In genomic region chr13:11563224-11564024, GRCm38 (mm10) we compare ENCODE assay signal across 8 mouse cellular contexts.
A peak's percentile ranks its signal among the peaks of the same experiment; 100 is the strongest.
DNase-seq lines count a peak whose midpoint lies in the region; ATAC-seq lines count a peak whose summit lies in the region.

No protein-coding gene starts in this region.

- H3K4me3 ChIP-seq in forebrain, embryonic 16.5 days (replicated peaks; ENCODE audit: low read length), result no peak overlapping the region
- H3K4me3 ChIP-seq in intestine, embryonic 14.5 days (ENCODE audit: low read depth, low read length), result no peak overlapping the region
- no peak overlapping the region for H3K4me3 ChIP-seq in midbrain, embryonic 10.5 days

- peak; percentile 89 for ATAC-seq in forebrain, embryonic 16.5 days
- peak; percentile 69; the same call in 1 of the 2 replicates for ATAC-seq in intestine, embryonic 14.5 days (replicated peaks; ENCODE audit: low FRiP score, low TSS enrichment, low read depth)
- ATAC-seq in megakaryocyte-erythroid progenitor cell, adult 5-6 weeks (replicated peaks; ENCODE audit: low FRiP score, low TSS enrichment, poor library complexity, severe bottlenecking), result no peak

- no peak overlapping the region for H3K27ac ChIP-seq in forebrain, embryonic 16.5 days (ENCODE audit: low read length)
- no peak overlapping the region for H3K27ac ChIP-seq in intestine, embryonic 14.5 days (ENCODE audit: low read depth)
- H3K27ac ChIP-seq in midbrain, embryonic 10.5 days (replicated peaks), result no peak overlapping the region

- no peaks in the 10 kb centered on the region for H3K36me3 ChIP-seq in forebrain, embryonic 16.5 days (ENCODE audit: control insufficient read depth, insufficient read depth)
- H3K36me3 ChIP-seq in intestine, embryonic 14.5 days (ENCODE audit: control insufficient read depth, insufficient read depth, low read length), result no peaks in the 10 kb centered on the region
- H3K36me3 ChIP-seq in midbrain, embryonic 10.5 days, result no peaks in the 10 kb centered on the region

- no peak overlapping the region for H3K4me2 ChIP-seq in forebrain, embryonic 16.5 days (ENCODE audit: low read length)
- H3K4me2 ChIP-seq in intestine, embryonic 14.5 days (ENCODE audit: low read length), result no peak overlapping the region

- H3K27me3 ChIP-seq in forebrain, embryonic 16.5 days (replicated peaks; ENCODE audit: control insufficient read depth, insufficient read depth, low read length), result no peaks in the 10 kb centered on the region
- no peaks in the 10 kb centered on the region for H3K27me3 ChIP-seq in intestine, embryonic 14.5 days (replicated peaks; ENCODE audit: control insufficient read depth, insufficient read depth, low read length)
- no peaks in the 10 kb centered on the region for H3K27me3 ChIP-seq in midbrain, embryonic 10.5 days (ENCODE audit: low read depth, poor library complexity, severe bottlenecking)

- H3K4me1 ChIP-seq in forebrain, embryonic 16.5 days (replicated peaks; ENCODE audit: control insufficient read depth, insufficient read depth, low read length), result no peaks in the 10 kb centered on the region
- no peaks in the 10 kb centered on the region for H3K4me1 ChIP-seq in intestine, embryonic 14.5 days (replicated peaks; ENCODE audit: control insufficient read depth, insufficient read depth, low read length)
- H3K4me1 ChIP-seq in midbrain, embryonic 10.5 days, result 0 out of 2 replicates have a peak, but pooled peaks cover 3% of the 10 kb centered on the region

- peak; percentile 59 for DNase-seq in Muller cell, postnatal 12 days (ENCODE audit: inconsistent ontology term)
- DNase-seq in c-Kit-positive CD71-positive TER-119-positive erythroid progenitor cells, embryonic 14.5 days (ENCODE audit: low spot score), result peak; percentile 0
- DNase-seq in intestine, embryonic 14.5 days (ENCODE audit: low spot score), result peak; percentile 79
- peak; percentile 36 to 55 for DNase-seq in left cerebral cortex, adult 8-10 months (ENCODE audit: low spot score in 2 of 2)
- peak; percentile 42 for DNase-seq in midbrain, embryonic 10.5 days (ENCODE audit: low spot score)
- peak; percentile 1 for DNase-seq in skeletal muscle tissue, adult 2 months (ENCODE audit: low read depth, low spot score)

- H3K9ac ChIP-seq in forebrain, embryonic 16.5 days (replicated peaks; ENCODE audit: low read depth, low read length), result no peak overlapping the region
- H3K9ac ChIP-seq in intestine, embryonic 14.5 days (ENCODE audit: low read length), result no peak overlapping the region

- no peaks in the 10 kb centered on the region for H3K9me3 ChIP-seq in forebrain, embryonic 16.5 days (ENCODE audit: control insufficient read depth, low read length)
- H3K9me3 ChIP-seq in intestine, embryonic 14.5 days (ENCODE audit: control insufficient read depth, low read length), result no peaks in the 10 kb centered on the region
- H3K9me3 ChIP-seq in midbrain, embryonic 10.5 days (replicated peaks), result no peaks in the 10 kb centered on the region

- WGBS in forebrain, embryonic 16.5 days, result 35% methylated on average over 1 of the region's 1 CpGs
- WGBS in intestine, embryonic 14.5 days, result 21% methylated on average over 1 of the region's 1 CpGs
- 57% methylated on average over 1 of the region's 1 CpGs for WGBS in midbrain, embryonic 10.5 days

Comparison
In these comparisons a context has a peak if more than half of its experiments do, and no peak if none do; other contexts are left out.
1. DNase-seq: peak in every context shown above with its lines; median percentile 79 in intestine, embryonic 14.5 days; 59 in Muller cell, postnatal 12 days; 46 in left cerebral cortex, adult 8-10 months; 42 in midbrain, embryonic 10.5 days; 1 in skeletal muscle tissue, adult 2 months; 0 in c-Kit-positive CD71-positive TER-119-positive erythroid progenitor cells, embryonic 14.5 days.